Mouse (Mus musculus) stomach, postnatal 0 days (tissue): ENCODE data around the gene Pnkp.

ENCODE experiments used
- CTCF ChIP-seq: IDR thresholded peaks from 2 replicates; pipeline ENCODE4 v1.5.1; 2016; ENCODE audit warnings: antibody characterized with exemption, low read depth, mild to moderate bottlenecking, moderate library complexity
- EP300 ChIP-seq: optimal IDR thresholded peaks from 2 replicates; pipeline ENCODE3; 2016; ENCODE audit warnings: antibody characterized with exemption

GRCm38 (mm10) chr7:44835373-44836015 is 21.4 kb upstream of the Pnkp start:
- no peak for TF ChIP-seq EP300
- TF ChIP-seq CTCF, result no peak
